Comparison of ENCODE assay signal across 9 mouse cellular contexts in genomic region chr5:113783581-113784001, GRCm38 (mm10). TPM values are rescaled to one million over a fixed set of nuclear protein-coding genes. Genes with fewer than 3 reads are reported as not detected.
DNase-seq lines count a peak whose midpoint lies in the region; ATAC-seq lines count a peak whose summit lies in the region.
"Had no signal": no experiment of that assay in that cellular context is flagged by ENCODE, and none has a peak within 500 bp of the region (broad histone marks: within the 10 kb centered on the region; RNA-seq: fewer than 3 reads in every experiment).

No protein-coding gene starts in this region.

- DNase-seq in forebrain, embryonic 10.5 days (ENCODE audit: extremely low spot score, low spot score), result no peak
- peak; percentile 71 for DNase-seq in brain, adult 2 months (ENCODE audit: low read depth, low spot score)
- peak; percentile 66 to 75 for DNase-seq in kidney, postnatal 36 days
- peak; percentile 49 to 84 for DNase-seq in lung, postnatal 4 days
- DNase-seq in thymus, postnatal 36 days, result no peak

- H3K4me2 ChIP-seq in forebrain, embryonic 15.5 days (replicated peaks), result no peak overlapping the region
- peak overlapping the region; percentile 51 for H3K4me2 ChIP-seq in heart, embryonic 12.5 days
- H3K4me2 ChIP-seq: midbrain, embryonic 12.5 days had no signal

- H3K9me3 ChIP-seq in forebrain, embryonic 10.5 days, result no peaks in the 10 kb centered on the region
- no peaks in the 10 kb centered on the region for H3K9me3 ChIP-seq in forebrain, embryonic 15.5 days
- no peaks in the 10 kb centered on the region for H3K9me3 ChIP-seq in heart, embryonic 12.5 days (replicated peaks)
- H3K9me3 ChIP-seq: midbrain, embryonic 12.5 days had no signal

- peaks cover 15% of the 10 kb centered on the region for H3K4me1 ChIP-seq in forebrain, embryonic 10.5 days
- H3K4me1 ChIP-seq in forebrain, embryonic 15.5 days, result no peaks in the 10 kb centered on the region
- peaks cover 20% of the 10 kb centered on the region for H3K4me1 ChIP-seq in heart, embryonic 12.5 days (replicated peaks)
- H3K4me1 ChIP-seq: midbrain, embryonic 12.5 days had no signal

- H3K9ac ChIP-seq in forebrain, embryonic 15.5 days (replicated peaks), result no peak overlapping the region
- H3K9ac ChIP-seq in heart, embryonic 12.5 days, result peak overlapping the region; percentile 53; the same call in 1 of the 2 replicates
- H3K9ac ChIP-seq: midbrain, embryonic 12.5 days had no signal

- H3K4me3 ChIP-seq in forebrain, embryonic 10.5 days, result peak overlapping the region; percentile 7
- H3K4me3 ChIP-seq in forebrain, embryonic 15.5 days, result no peak overlapping the region
- 0 out of 2 replicates have a peak overlapping the region, but pooled peaks have one; percentile 2 for H3K4me3 ChIP-seq in heart, embryonic 12.5 days
- H3K4me3 ChIP-seq: midbrain, embryonic 12.5 days had no signal

- peaks cover 3% of the 10 kb centered on the region for H3K36me3 ChIP-seq in forebrain, embryonic 10.5 days (replicated peaks)
- 0 out of 2 replicates have a peak, but pooled peaks cover 1% of the 10 kb centered on the region for H3K36me3 ChIP-seq in forebrain, embryonic 15.5 days
- H3K36me3 ChIP-seq in heart, embryonic 12.5 days, result peaks cover 4% of the 10 kb centered on the region

- H3K27me3 ChIP-seq in forebrain, embryonic 10.5 days (ENCODE audit: poor library complexity, severe bottlenecking), result peaks cover 17% of the 10 kb centered on the region
- peaks cover 10% of the 10 kb centered on the region; the same call in 1 of the 2 replicates for H3K27me3 ChIP-seq in forebrain, embryonic 15.5 days
- 0 out of 2 replicates have a peak, but pooled peaks cover 3% of the 10 kb centered on the region for H3K27me3 ChIP-seq in heart, embryonic 12.5 days (replicated peaks)

- no peak for ATAC-seq in forebrain, embryonic 15.5 days (replicated peaks)
- peak; percentile 34; the same call in 1 of the 2 replicates for ATAC-seq in heart, embryonic 12.5 days (ENCODE audit: insufficient number of reproducible peaks, low FRiP score)
- no peak for ATAC-seq in monocyte, adult 5-6 weeks (replicated peaks; ENCODE audit: insufficient number of reproducible peaks, low FRiP score, low TSS enrichment, poor library complexity, severe bottlenecking)

- 18% methylated on average over 12 of the region's 12 CpGs for WGBS in forebrain, embryonic 10.5 days
- WGBS in forebrain, embryonic 15.5 days, result 20% methylated on average over 12 of the region's 12 CpGs
- WGBS in heart, embryonic 12.5 days, result 6% methylated on average over 12 of the region's 12 CpGs

- H3K27ac ChIP-seq in forebrain, embryonic 10.5 days, result peak overlapping the region; percentile 69
- H3K27ac ChIP-seq in forebrain, embryonic 15.5 days (replicated peaks), result no peak overlapping the region
- H3K27ac ChIP-seq in heart, embryonic 12.5 days (ENCODE audit: poor library complexity, severe bottlenecking), result peak overlapping the region; percentile 44
- H3K27ac ChIP-seq: midbrain, embryonic 12.5 days had no signal

RNA-seq across cellular contexts. Expression of gene Iscu, which starts 11.0 kb away (rescaled TPM):
- 102 and 106 TPM in 2 replicates for polyA plus RNA-seq in forebrain, embryonic 10.5 days (2016; fragmentation: Nextera tagmentation; extraction: Ambion mirVana)
- polyA plus RNA-seq in forebrain, embryonic 15.5 days (2015; fragmentation: Nextera tagmentation; extraction: Ambion mirVana), result 87.4 and 94.1 TPM in 2 replicates
- polyA plus RNA-seq in heart, embryonic 12.5 days (2016; fragmentation: Nextera tagmentation; extraction: Ambion mirVana), result 111 and 112 TPM in 2 replicates
- total RNA-seq in monocyte, adult 5-6 weeks (2017), result 110 to 223 TPM (median 180 TPM) in 3 replicates

RNA-seq across cellular contexts. Expression of gene Sart3, which starts 11.3 kb away (rescaled TPM):
- 74.6 and 78.3 TPM in 2 replicates for polyA plus RNA-seq in forebrain, embryonic 10.5 days (2016; fragmentation: Nextera tagmentation; extraction: Ambion mirVana)
- 57.6 and 58.7 TPM in 2 replicates for polyA plus RNA-seq in forebrain, embryonic 15.5 days (2015; fragmentation: Nextera tagmentation; extraction: Ambion mirVana)
- polyA plus RNA-seq in heart, embryonic 12.5 days (2016; fragmentation: Nextera tagmentation; extraction: Ambion mirVana), result 44.4 and 50.1 TPM in 2 replicates
- 34.4 to 48.1 TPM (median 42.3 TPM) in 3 replicates for total RNA-seq in monocyte, adult 5-6 weeks (2017)

RNA-seq across cellular contexts. Expression of gene Tmem119, which starts 16.7 kb away (rescaled TPM):
- polyA plus RNA-seq in forebrain, embryonic 10.5 days (2016; fragmentation: Nextera tagmentation; extraction: Ambion mirVana), result 28.8 and 36.2 TPM in 2 replicates
- polyA plus RNA-seq in forebrain, embryonic 15.5 days (2015; fragmentation: Nextera tagmentation; extraction: Ambion mirVana), result 4.9 and 5.1 TPM in 2 replicates
- 13.0 and 13.4 TPM in 2 replicates for polyA plus RNA-seq in heart, embryonic 12.5 days (2016; fragmentation: Nextera tagmentation; extraction: Ambion mirVana)
- not detected in 3 replicates for total RNA-seq in monocyte, adult 5-6 weeks (2017)

RNA-seq across cellular contexts. Expression of gene Ficd, which starts 48.0 kb away (rescaled TPM):
- 2.9 and 4.9 TPM in 2 replicates for polyA plus RNA-seq in forebrain, embryonic 10.5 days (2016; fragmentation: Nextera tagmentation; extraction: Ambion mirVana)
- polyA plus RNA-seq in forebrain, embryonic 15.5 days (2015; fragmentation: Nextera tagmentation; extraction: Ambion mirVana), result 7.8 and 9.0 TPM in 2 replicates
- 6.1 and 6.9 TPM in 2 replicates for polyA plus RNA-seq in heart, embryonic 12.5 days (2016; fragmentation: Nextera tagmentation; extraction: Ambion mirVana)
- 2.0 to 4.7 TPM (median 4.2 TPM) in 3 replicates for total RNA-seq in monocyte, adult 5-6 weeks (2017)

RNA-seq across cellular contexts. Expression of gene Selplg, which starts 48.9 kb away (rescaled TPM):
- 0.74 and 0.82 TPM in 2 replicates for polyA plus RNA-seq in forebrain, embryonic 10.5 days (2016; fragmentation: Nextera tagmentation; extraction: Ambion mirVana)
- 1.8 TPM in 2 replicates for polyA plus RNA-seq in forebrain, embryonic 15.5 days (2015; fragmentation: Nextera tagmentation; extraction: Ambion mirVana)
- polyA plus RNA-seq in heart, embryonic 12.5 days (2016; fragmentation: Nextera tagmentation; extraction: Ambion mirVana), result 0.51 and 0.72 TPM in 2 replicates
- 212 to 415 TPM (median 221 TPM) in 3 replicates for total RNA-seq in monocyte, adult 5-6 weeks (2017)

Comparison
In these comparisons a context has a peak if more than half of its experiments do, and no peak if none do; other contexts are left out.
1. DNase-seq: peak in brain, adult 2 months (single experiment), kidney, postnatal 36 days (2 of 2) and lung, postnatal 4 days (2 of 2); none in forebrain, embryonic 10.5 days (single experiment) and thymus, postnatal 36 days (0 of 2).